Mouse (Mus musculus): ENCODE measurements around the gene Prlh. TPM values are rescaled to one million over a fixed set of nuclear protein-coding genes. Genes with fewer than 3 reads are reported as not detected.
A peak's percentile ranks its signal among the peaks of the same experiment; 100 is the strongest.

Gene Prlh
- not detected for total RNA-seq (2021)

- DNase-seq: no peak
- intact Hi-C loops (cut with DNase I): no loop called here
Observed at GRCm38 (mm10) chr1:90952808-90953207, at the start of gene Prlh. Prlh (plus strand) TSS chr1:90953108.

- DNase-seq: no peak
- intact Hi-C loops (cut with DNase I): no loop called here
Observed at GRCm38 (mm10) chr1:90903211-90903945, 49.5 kb upstream of the Prlh start.

- intact Hi-C loops (cut with DNase I): no loop called here
- no peak for DNase-seq
Observed at GRCm38 (mm10) chr1:90903971-90904458, 48.9 kb upstream of the Prlh start.

- DNase-seq: no peak
- intact Hi-C loops (cut with DNase I): no loop called here
Observed at GRCm38 (mm10) chr1:90904729-90905404, 48.0 kb upstream of the Prlh start.

GRCm38 (mm10) chr1:90906357-90906756 lies 46.6 kb upstream of the Prlh start:
- DNase-seq: peak; percentile 59 to 62
- intact Hi-C loops (cut with DNase I): loop anchor here (1.0 to 2.0 kb wide), 3 partner anchors 20 to 256 kb away; no protein-coding TSS in a partner anchor

GRCm38 (mm10) chr1:90909161-90909560 lies 43.7 kb upstream of the Prlh start:
- intact Hi-C loops (cut with DNase I): no loop called here
- DNase-seq: peak; percentile 38 to 49

- intact Hi-C loops (cut with DNase I): no loop called here
- peak; percentile 65 to 77 for DNase-seq
Observed at GRCm38 (mm10) chr1:90909631-90910152, 43.2 kb upstream of the Prlh start.

- intact Hi-C loops (cut with DNase I): no loop called here
- DNase-seq: no peak
Observed at GRCm38 (mm10) chr1:90913231-90913630, 39.7 kb upstream of the Prlh start.

- peak in 1 of 2 experiments; percentile 57 for DNase-seq
- intact Hi-C loops (cut with DNase I): no loop called here
Observed at GRCm38 (mm10) chr1:90914948-90915569, 37.8 kb upstream of the Prlh start, which contains the start of gene Mlph. Mlph (plus strand) TSS chr1:90915085.

- intact Hi-C loops (cut with DNase I): no loop called here
- no peak for DNase-seq
Observed at GRCm38 (mm10) chr1:90917509-90917908, 35.4 kb upstream of the Prlh start.

- intact Hi-C loops (cut with DNase I): loop anchor here (10.0 kb wide), 1 partner anchor 563 kb away; no protein-coding TSS in a partner anchor
- no peak for DNase-seq
Observed at GRCm38 (mm10) chr1:90921687-90922086, 31.2 kb upstream of the Prlh start.

GRCm38 (mm10) chr1:90926030-90926429 lies 26.9 kb upstream of the Prlh start:
- no peak for DNase-seq
- intact Hi-C loops (cut with DNase I): loop anchor here (2.0 to 10.0 kb wide), 2 partner anchors 19 to 559 kb away; no protein-coding TSS in a partner anchor

GRCm38 (mm10) chr1:90927308-90927707 lies 25.6 kb upstream of the Prlh start:
- intact Hi-C loops (cut with DNase I): loop anchor here (2.0 to 10.0 kb wide), 2 partner anchors 21 to 557 kb away; no protein-coding TSS in a partner anchor
- peak in 1 of 2 experiments; percentile 34 for DNase-seq

- intact Hi-C loops (cut with DNase I): loop anchor here (1.0 to 10.0 kb wide), 3 partner anchors 21 to 557 kb away; no protein-coding TSS in a partner anchor
- no peak for DNase-seq
Observed at GRCm38 (mm10) chr1:90927929-90928574, 24.9 kb upstream of the Prlh start.

- intact Hi-C loops (cut with DNase I): loop anchor here (1.0 to 10.0 kb wide), 2 partner anchors 28 to 556 kb away; no protein-coding TSS in a partner anchor
- DNase-seq: peak; percentile 85 to 87
Observed at GRCm38 (mm10) chr1:90928575-90928934, 24.4 kb upstream of the Prlh start.

- no peak for DNase-seq
Observed at GRCm38 (mm10) chr1:90933001-90933400, 19.9 kb upstream of the Prlh start.

GRCm38 (mm10) chr1:90936990-90937389 lies 15.9 kb upstream of the Prlh start:
- no peak for DNase-seq
- intact Hi-C loops (cut with DNase I): no loop called here

More at GRCm38 (mm10) chr1:90933001-90933400, 19.9 kb upstream of the Prlh start:
- intact Hi-C loops (cut with DNase I): no loop called here

- no peak for DNase-seq
- intact Hi-C loops (cut with DNase I): no loop called here
Observed at GRCm38 (mm10) chr1:90939980-90940379, 12.9 kb upstream of the Prlh start.

GRCm38 (mm10) chr1:90945171-90945570 lies 7.7 kb upstream of the Prlh start:
- intact Hi-C loops (cut with DNase I): no loop called here

GRCm38 (mm10) chr1:90947252-90947651 lies 5.7 kb upstream of the Prlh start:
- DNase-seq: no peak
- intact Hi-C loops (cut with DNase I): no loop called here

More at GRCm38 (mm10) chr1:90945171-90945570, 7.7 kb upstream of the Prlh start:
- DNase-seq: no peak
